Mouse (Mus musculus) cerebellum, adult (tissue): ENCODE measurements around the gene Rnf4.

ENCODE experiments used
- ATAC-seq: cut with Nextera tagmentation; 2 replicates; pipeline ENCODE4 v1.9.2; 2017; ENCODE audit warnings: mild to moderate bottlenecking, moderate library complexity, mixed read lengths; ENCODE audit not compliant: insufficient number of reproducible peaks, low FRiP score, low TSS enrichment

The Rnf4 gene

DNA sequence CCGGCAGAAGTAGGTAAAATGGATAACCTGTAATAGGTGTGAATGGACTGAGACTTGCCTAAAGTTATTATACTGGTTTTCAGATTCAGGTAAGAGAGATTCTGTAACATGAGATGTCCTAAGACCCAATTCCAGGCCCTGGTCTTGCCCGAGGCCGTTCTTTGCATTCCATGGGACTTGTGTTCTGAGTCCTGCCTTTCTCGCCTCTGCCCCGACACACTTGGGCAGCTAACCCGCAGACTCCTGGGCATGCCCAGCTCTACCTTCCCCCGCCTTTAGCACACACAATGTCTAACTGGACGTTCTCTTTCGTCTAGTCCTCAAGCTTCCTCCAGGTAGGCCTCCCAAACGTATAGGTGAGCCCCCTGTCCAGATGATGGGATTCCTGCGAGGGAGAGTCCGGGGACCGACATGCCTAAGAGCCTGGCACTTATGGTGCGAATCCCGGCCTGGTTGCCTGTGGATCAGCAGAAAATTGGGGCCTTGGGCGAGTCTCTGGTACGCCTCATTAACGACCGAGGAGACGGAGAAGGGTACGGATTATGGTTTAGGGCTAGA is 471 bp upstream of the Rnf4 start:
- peak; percentile 39 for ATAC-seq

DNA sequence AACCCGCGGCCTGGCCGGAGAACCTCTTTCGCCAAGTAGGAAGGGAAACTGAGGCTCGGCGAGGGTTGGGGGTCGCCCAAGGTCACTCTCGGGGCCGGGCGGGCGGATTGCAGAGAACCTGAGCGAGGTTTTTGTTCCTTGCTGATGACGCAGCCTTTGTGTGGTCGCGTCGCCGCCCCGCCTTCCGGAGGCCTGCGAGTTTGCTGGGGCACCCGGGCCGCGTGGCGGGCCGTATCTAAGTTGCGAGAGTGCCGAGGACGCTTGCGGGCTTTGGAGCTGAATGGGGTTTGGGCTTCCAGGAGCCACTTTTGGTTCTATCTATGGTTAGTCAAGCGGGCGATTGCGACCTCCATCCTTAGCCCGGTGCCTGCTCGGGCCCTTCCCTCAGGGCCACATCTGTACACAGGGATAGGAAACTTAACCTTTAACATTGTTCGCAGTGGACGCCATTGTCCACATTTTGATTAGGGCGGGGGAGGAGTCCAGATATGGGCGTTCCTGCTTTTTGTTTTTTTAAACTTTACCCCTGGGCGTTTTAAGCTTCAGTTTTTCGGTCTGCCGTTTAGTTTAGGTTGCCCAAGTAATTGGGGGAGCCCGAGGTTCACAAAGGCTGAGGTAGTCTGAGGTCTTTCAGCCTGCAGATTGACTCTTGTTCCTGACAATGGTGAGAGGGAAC is 824 bp downstream of the Rnf4 start:
- 0 out of 2 replicates have a peak, but pooled peaks have one; percentile 27 for ATAC-seq

GRCm38 (mm10) chr5:34340246-34340645 is 4.2 kb downstream of the Rnf4 start:
- ATAC-seq: no peak

- no peak for ATAC-seq
Measured at GRCm38 (mm10) chr5:34352084-34352631, 16.1 kb downstream of the Rnf4 start.

- no peak for ATAC-seq
Measured at GRCm38 (mm10) chr5:34360261-34360660, 24.2 kb downstream of the Rnf4 start.

GRCm38 (mm10) chr5:34363115-34363514 is 27.0 kb downstream of the Rnf4 start:
- no peak for ATAC-seq

- ATAC-seq: 0 out of 2 replicates have a peak, but pooled peaks have one; percentile 2
Measured at GRCm38 (mm10) chr5:34368551-34369290, 32.6 kb downstream of the Rnf4 start.

DNA sequence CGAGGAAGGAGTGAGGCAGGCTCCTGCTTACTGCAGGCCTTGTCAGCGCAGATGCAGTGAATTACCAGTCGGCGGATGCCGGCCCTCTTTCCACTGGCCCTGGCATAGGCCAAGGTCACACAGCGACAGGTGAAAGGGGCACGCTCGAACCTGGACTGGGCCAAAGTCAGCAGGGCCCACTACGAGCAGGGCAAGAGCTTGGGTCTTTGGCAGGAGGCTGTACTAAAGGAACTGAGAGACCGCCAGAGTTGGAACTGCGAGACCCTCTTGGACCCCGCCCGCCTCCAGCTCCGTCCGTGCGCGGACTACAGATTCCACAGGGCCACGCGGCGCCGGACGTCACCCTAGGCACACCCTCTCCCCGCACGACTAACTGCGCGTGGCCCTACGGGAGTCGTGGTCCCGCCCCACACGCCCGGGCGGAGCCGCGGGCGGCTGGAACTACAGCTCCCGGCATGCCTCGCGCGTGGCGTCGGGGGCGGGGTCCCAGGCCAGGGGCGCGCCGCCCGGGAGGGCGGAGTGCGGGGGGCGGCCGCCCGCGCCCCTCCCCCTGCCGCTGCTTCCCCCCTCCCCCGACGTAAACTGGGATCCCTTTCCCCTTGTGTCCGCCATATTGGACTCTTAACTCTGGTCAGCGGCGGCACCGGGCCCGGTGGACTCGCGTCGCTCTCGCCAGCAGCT is 33.4 kb downstream of the Rnf4 start, which contains the start of gene Fam193a:
Gene Fam193a (plus strand): TSS at position 593 of the 681 bp plus-strand sequence.
- peak; percentile 98 for ATAC-seq

- ATAC-seq: peak; percentile 24; the same call in 1 of the 2 replicates
Measured at GRCm38 (mm10) chr5:34370022-34370823, 34.1 kb downstream of the Rnf4 start.

DNA sequence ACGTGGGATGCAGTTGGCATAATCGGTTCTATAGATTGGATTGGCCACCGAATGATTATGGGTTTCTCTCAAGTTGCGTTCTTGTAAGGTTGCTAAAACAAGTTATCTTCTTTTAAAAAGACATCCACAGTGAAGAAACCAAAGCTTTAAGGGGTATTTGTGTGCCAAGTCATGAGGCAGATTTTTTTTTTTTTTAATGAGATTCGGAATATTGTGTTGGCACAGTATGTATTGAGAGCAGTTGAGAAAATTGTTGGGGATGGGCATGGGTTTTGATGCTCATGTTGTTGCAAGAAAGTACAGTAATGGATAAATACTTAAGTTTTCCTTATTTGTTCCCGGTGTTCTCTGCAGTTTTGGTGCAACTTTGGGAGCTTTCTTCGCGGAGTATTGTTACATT is 34.8 kb downstream of the Rnf4 start:
- ATAC-seq: no peak

DNA sequence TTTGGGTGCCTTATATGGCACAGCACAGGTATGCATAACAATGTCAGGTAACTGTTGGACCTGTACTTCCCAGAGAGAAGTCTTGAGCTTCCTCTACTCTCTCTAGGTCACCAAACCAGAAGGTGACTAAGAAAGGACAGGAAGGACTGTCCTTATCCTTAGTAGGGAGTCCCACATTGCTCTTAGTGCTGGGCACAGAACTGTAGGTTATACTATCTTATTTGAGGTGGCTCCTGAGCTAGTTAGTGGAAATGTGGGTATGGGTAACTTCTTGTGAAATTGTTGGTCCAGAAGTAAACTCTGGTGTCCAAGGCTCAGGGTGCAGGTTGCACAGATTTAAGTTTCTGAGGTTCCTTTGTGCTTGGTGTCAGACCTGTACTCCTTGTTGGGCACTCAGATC is 36.1 kb downstream of the Rnf4 start:
- no peak for ATAC-seq

DNA sequence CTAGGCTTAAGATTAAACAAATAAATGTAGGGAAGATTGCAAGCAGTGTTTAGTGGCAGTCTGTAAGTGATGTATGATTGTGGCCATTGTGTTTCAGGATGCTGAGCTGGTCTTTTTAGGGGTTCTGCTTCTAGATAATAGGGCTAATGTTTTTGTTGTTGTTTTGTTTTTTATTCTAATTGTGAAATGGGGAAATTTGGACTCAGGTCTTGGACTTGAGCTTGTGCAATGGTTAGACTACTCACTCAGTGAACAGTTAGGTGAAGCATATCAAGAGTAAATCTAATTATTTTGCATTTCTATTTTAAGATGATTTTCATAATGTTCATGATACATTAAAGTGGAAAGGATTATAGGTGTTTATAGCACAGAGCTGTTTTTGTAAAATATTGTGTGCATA is 36.5 kb downstream of the Rnf4 start:
- no peak for ATAC-seq

DNA sequence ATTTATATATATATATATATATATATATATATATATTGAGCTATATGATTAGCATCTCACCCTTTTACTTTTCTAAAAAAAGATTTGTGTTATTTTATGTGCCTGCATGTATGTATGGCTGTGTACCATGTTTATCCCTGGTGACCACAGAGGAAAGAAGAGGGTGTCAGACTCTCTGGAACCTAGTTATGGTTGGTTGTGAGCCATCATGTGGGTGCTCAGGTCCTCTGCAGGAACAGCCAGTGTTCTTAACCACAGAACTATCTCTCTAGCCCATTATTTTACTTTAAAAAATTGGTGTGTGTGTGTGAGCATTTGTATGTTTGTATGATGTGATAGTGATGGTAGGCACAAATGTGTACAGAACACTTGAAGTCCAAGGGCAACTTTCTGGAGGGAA is 42.7 kb downstream of the Rnf4 start:
- no peak for ATAC-seq

DNA sequence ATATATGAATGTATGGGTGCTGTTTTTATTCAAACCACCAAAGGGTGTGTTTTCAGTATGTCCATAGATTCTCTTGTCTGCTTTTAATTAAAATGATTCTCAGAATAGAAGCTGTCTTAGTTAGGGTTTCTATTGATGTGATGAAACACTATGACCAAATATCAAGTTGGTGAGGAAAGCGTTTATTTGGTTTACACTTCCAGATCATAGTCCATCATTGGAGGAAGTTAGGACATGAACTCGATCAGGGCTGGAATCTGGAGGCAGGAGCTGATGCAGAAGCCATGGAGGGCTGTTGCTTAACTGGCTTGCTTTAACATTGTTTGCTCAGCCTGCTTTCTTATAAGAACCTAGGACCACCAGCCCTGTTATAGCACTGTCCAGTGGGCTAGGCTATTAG is 45.6 kb downstream of the Rnf4 start:
- ATAC-seq: no peak

GRCm38 (mm10) chr5:34385616-34386015 is 49.5 kb downstream of the Rnf4 start:
- ATAC-seq: no peak

DNA sequence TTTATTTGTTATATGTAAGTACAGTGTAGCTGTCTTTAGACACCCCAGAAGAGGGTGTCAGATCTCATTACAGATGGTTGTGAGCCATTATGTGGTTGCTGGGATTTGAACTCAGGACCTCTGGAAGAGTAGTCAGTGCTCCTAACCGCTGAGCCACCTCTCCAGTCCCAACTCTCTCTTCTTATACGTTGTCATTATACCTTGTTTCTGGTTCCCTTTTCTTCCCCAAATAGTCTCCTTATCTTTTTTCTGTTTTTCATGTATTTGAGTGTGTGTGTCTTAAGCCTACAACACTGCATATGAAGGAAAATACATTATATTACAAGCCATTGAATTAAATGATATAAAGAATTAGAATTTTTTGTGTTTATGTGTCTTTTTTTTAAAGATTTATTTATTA is 50.7 kb downstream of the Rnf4 start:
- ATAC-seq: no peak

DNA sequence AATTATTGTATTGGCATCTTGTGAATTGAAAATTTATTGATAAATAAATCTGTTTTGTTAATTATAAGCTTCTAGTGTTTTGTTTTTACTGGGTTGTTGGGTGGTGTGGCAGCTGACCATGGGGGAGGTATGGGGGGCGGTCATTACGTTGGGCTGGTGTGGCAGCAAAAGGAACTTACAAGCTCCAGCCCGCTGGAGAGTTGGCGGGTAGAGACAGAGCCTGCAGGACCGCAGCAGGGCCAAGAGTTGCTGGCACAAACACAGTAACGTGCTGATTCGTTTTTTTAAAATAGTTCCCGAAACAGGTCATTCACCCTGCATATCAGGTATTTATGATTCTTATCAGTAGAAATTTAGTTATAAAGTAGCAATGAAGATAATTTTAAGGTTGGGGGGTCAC is 57.2 kb downstream of the Rnf4 start:
- no peak for ATAC-seq

- no peak for ATAC-seq
Measured at GRCm38 (mm10) chr5:34395347-34395746, 59.3 kb downstream of the Rnf4 start.

GRCm38 (mm10) chr5:34395850-34396540 is 59.9 kb downstream of the Rnf4 start:
- ATAC-seq: no peak
